Mouse (Mus musculus): ENCODE results near the gene Srp68. TPM values are rescaled to one million over a fixed set of nuclear protein-coding genes. Genes with fewer than 3 reads are reported as not detected.

The Srp68 gene
- total RNA-seq, 4 experiments from 2014 or later = 61.1 to 71.3 (median 66.1) TPM

- no peak for DNase-seq (ENCODE audit: low spot score in 2 of 2)
These were observed 63.3 kb downstream of the Srp68 start for GRCm38 (mm10) chr11:116210696-116211095.

GRCm38 (mm10) chr11:116209257-116209656 is 64.8 kb downstream of the Srp68 start:
- no peak for DNase-seq (ENCODE audit: low spot score in 2 of 2)

DNA sequence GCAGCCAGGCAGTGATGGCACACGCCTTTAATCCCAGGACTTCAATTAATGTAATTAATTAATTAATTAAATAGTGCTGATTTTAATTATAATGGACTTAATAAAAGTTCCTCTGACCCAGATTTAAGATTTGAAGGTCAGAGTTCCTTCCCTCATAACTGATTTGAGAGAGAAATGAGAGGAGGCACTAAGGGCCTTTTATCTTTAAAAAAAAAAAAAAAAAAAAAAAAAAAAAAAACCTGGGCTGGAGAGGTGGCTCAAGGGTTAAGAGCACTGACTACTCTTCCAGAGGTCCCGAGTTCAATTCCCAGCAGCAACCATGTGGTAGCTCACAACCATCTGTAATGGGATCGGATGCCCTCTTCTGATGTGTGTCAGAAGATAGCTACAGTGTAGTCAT is 65.4 kb downstream of the Srp68 start:
- DNase-seq (ENCODE audit: low spot score in 2 of 2) = no peak

- DNase-seq (ENCODE audit: low spot score in 2 of 2) = no peak
These were observed 67.3 kb downstream of the Srp68 start for GRCm38 (mm10) chr11:116206678-116207077.

DNA sequence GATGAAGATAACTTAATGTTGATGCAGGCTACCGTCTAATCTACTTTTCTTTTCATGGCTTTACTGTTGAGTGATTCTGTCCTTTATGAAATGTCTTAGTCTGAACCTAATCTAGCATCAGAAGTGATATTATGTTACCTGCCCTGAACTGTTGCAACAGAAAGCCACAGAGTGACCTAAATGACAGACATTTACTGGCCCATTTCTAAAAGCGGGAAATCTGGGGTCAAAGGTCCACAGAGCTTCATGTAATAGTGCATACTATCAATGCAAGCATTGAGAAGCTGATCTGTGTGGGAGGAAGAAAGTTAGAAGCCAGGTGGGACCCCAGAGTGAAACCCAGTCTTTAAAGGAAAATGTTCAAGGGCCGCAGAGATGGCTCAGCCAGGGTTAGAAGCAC is 70.9 kb downstream of the Srp68 start:
- DNase-seq (ENCODE audit: low spot score in 2 of 2) = no peak

GRCm38 (mm10) chr11:116201151-116201550 is 72.9 kb downstream of the Srp68 start:
- DNase-seq (ENCODE audit: low spot score in 2 of 2) = no peak

DNA sequence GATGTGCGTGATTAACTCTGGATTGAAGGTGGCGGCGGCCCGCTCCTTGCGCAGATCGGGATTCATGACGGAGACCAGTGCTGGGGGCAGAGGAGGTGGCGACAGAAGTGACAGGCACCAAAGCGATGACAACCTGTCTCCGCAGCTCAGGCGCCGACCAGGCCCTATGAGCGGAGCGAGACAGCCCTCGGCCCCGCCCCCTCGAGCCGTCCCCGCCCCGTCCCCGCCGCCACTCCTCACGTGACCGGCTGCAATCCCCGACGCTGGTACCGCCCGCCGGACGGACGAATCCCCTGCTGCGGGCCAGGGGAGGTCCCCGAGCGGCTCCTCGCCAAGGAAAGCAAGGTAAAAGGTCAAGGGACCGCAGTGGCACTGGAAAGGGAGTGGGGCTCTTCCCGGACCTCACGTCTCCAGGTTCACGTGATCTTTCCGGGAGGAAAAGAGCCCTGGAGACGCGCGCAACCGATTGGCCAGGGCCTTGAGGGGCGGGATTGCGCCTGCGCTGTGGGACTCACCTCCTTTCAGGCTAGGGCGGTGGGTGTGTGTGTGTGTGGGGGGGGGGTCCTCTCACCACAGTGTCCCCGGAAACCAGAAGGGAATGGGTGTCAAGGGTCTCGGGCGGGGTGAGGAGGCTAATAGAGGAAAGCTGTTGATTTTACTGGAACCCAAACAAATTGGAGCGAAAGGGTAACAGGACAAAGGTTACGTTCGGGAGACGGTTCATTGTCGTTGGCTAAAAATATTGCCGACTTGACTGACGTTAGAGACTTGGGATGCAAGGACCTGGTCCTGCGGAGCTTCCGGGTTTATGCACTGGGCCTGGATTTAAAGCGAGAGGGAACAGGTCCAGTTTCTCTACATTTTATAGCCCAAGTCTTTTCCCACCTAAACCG is 75.1 kb downstream of the Srp68 start, which contains the start of the genes Ten1 and Acox1:
Gene Ten1, plus strand, starts transcription at position 217 of the 893 bp plus-strand sequence.
Gene Acox1, minus strand, starts transcription at position 407 of the 893 bp plus-strand sequence.
- peak; percentile 93 to 94 for DNase-seq (ENCODE audit: low spot score in 2 of 2)

DNA sequence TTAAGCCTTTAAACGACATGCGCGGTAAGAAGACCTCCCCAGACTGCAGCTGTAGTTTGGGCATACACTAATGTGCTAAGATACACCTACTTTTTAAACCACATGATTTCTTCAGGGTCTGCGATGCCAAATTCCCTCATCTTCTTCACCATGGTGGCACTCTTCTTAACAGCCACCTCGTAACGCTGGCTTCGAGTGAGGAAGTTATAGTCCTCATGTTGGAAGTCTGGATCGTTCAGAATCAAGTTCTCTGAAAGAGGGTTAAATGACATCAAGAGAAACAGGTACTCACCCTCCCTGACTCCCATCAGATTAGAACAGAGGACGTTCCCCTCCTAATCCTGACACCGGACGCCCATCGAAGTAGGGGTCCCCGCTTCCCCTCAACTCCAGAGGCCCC is 75.9 kb downstream of the Srp68 start:
- no peak for DNase-seq (ENCODE audit: low spot score in 2 of 2)

DNA sequence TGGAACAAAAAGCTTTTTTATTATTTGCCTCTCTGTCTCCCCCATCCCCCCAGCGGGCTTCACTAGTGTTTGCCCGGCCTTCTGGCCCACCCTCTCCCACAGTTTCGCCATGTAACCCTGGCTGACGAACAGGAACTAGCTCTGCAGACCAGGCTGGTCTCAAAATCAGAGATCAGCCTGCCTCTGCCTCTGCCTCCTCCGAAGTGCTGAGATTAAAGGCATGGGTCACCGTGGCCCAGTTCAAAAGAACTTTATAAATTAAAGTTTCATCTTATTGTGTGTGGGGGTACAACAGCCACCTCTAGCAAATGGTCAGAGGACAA is 76.5 kb downstream of the Srp68 start:
- DNase-seq (ENCODE audit: low spot score in 2 of 2) = no peak

DNA sequence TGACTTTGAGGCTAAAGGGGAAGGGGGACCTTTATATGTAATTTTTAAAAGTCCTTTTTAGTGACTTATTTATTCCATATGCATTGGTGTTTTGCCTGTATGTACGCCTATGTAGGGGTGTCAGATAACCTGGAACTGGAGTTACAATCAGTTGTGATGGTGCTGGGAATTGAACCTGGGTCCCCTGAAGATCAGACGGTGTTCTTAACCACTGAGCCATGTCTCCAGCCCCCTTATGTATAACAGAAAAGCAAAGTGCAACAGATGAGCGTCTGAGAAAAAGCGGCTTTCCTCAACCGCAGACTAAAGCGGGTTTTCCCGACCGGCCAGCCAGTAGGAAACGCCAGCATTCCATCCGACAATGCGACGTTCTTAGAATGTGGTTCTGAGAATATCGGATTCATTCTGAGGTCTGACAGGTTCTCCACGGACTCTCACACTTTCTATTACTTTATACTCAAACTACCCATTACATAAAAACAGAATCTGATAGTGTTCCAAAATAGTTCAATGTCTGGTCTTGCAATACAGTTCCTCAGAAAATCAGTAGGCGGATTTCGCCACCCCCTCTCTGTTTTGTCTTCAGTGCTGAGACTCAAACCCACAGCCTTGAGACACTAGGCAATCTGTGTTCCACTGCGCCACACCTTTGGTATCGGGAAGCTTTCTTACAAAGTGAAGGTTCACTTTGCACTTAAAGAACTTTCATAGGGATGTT is 77.0 kb downstream of the Srp68 start:
- no peak for DNase-seq (ENCODE audit: low spot score in 2 of 2)

DNA sequence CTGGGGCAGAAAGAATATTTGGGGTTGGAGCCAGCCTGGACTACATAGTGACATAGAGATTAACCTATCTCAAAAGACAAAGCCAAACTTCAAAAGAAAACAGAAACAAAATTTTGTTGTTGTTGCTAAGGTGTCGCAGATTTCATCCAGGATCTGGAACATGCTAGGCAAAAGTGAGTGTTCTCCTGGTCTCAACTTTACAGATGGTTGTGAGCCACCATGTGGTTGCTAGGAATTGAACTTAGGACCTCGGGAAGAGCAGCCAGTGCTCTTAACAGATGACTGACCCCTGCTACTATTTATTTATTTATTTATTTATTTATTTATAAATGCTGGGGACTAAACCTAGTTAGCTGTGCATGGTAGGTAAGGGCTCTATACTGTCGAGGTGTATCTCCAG is 77.7 kb downstream of the Srp68 start:
- no peak for DNase-seq (ENCODE audit: low spot score in 2 of 2)

DNA sequence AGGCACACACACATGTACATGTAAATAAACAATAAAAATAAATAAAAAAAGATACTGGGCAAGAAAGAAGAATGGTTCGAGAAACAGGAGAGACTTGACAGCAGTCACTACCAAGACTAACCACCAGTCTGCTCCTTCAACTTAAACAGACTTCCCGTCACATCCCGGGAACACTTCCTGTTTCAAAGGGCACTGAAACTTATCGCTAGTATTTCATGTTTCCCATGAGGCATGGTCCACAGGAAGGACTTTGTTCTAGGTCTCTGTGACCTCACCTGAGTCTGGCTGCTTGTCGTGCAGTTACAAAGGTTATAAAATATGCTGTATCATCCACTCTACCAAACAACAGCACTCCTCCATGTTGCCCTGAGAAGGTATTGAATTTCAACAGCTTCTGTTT is 78.8 kb downstream of the Srp68 start:
- DNase-seq (ENCODE audit: low spot score in 2 of 2) = no peak

Other genes with a start within 250 kb of the Srp68 start
- 100 to 1,000 TPM; 243 to 308 (median 280) TPM for gene H3f3b, start 246.3 kb downstream of the Srp68 start, total RNA-seq (2022)
- 10 to 100 TPM; 26.3 to 31.6 (median 28.2) TPM for gene Unk, start 243.9 kb downstream of the Srp68 start, total RNA-seq (2022)
- 1 to 10 TPM; 1.5 to 3.6 (median 2.3) TPM for gene Unc13d, start 196.3 kb downstream of the Srp68 start, total RNA-seq (2022)
- gene Wbp2, start 187.2 kb downstream of the Srp68 start, total RNA-seq (2022) = 100 to 1,000 TPM; 387 to 440 (median 429) TPM
- gene Trim47, start 147.0 kb downstream of the Srp68 start, total RNA-seq (2022) = 10 to 100 TPM in 1 of 4 experiments, 1 to 10 TPM in 3; 5.0 to 13.0 (median 8.2) TPM
- 1 to 10 TPM; 7.2 to 10.0 (median 7.9) TPM for gene Trim65, start 143.1 kb downstream of the Srp68 start, total RNA-seq (2022)
- 10 to 100 TPM; 56.1 to 66.6 (median 62.8) TPM for gene Mrpl38, start 135.3 kb downstream of the Srp68 start, total RNA-seq (2022)
- 100 to 1,000 TPM in 1 of 4 experiments, 10 to 100 TPM in 3; 73.7 to 111 (median 92.3) TPM for gene Fbf1, start 106.1 kb downstream of the Srp68 start, total RNA-seq (2022)
- gene Ten1, start 75.4 kb downstream of the Srp68 start, total RNA-seq (2022) = 10 to 100 TPM; 29.4 to 43.7 (median 38.7) TPM
- 100 to 1,000 TPM; 124 to 134 (median 130) TPM for gene Acox1, start 75.2 kb downstream of the Srp68 start, total RNA-seq (2022)
- 1 to 10 TPM in 2 of 4 experiments, under 1 TPM in 2; 0.85 to 1.4 (median 1.1) TPM for gene Evpl, start 36.1 kb downstream of the Srp68 start, total RNA-seq (2022)
- not detected for gene Galr2, start 6.7 kb upstream of the Srp68 start, total RNA-seq (2022)
- 100 to 1,000 TPM in 1 of 4 experiments, 10 to 100 TPM in 3; 82.4 to 103 (median 88.9) TPM for gene Exoc7, start 33.0 kb upstream of the Srp68 start, total RNA-seq (2022)
- gene Foxj1, start 61.2 kb upstream of the Srp68 start, total RNA-seq (2022) = 1 to 10 TPM; 4.5 to 7.4 (median 6.2) TPM
- 100 to 1,000 TPM; 220 to 248 (median 241) TPM for gene Rnf157, start 138.8 kb upstream of the Srp68 start, total RNA-seq (2022)
- 10 to 100 TPM; 28.6 to 30.4 (median 29.5) TPM for gene Ubald2, start 159.9 kb upstream of the Srp68 start, total RNA-seq (2022)
- under 1 TPM in 1 of 4 experiments, not detected in 3; 0.14 TPM for gene Qrich2, start 192.0 kb upstream of the Srp68 start, total RNA-seq (2022)
- 100 to 1,000 TPM in 1 of 4 experiments, 10 to 100 TPM in 3; 83.2 to 104 (median 89.6) TPM for gene Prpsap1, start 220.0 kb upstream of the Srp68 start, total RNA-seq (2022)